Mouse (Mus musculus): Measurements from ENCODE around the gene Nop16.
A peak's percentile ranks its signal among the peaks of the same experiment; 100 is the strongest.
"Not testable (repeated sequence)": the region's sequence is repeated elsewhere in the genome, so short reads cannot be mapped to it uniquely, and the experiment has no call there.

Nop16 gene

GRCm38 (mm10) chr13:54589996-54590951, at the start of gene Nop16, which contains the start of gene Higd2a:
Nop16 (minus strand) TSS chr13:54590090.
Higd2a (plus strand) TSS chr13:54590207.
- peak; percentile 99 for DNase-seq

- no peak for DNase-seq
Observed at GRCm38 (mm10) chr13:54635011-54635410, 45.1 kb upstream of the Nop16 start.

- no peak for DNase-seq
Observed at GRCm38 (mm10) chr13:54632731-54633277, 42.9 kb upstream of the Nop16 start.

GRCm38 (mm10) chr13:54629128-54629527, 39.2 kb upstream of the Nop16 start:
- no peak for DNase-seq

- peak; percentile 20 for DNase-seq
Observed at GRCm38 (mm10) chr13:54621960-54622521, 32.2 kb upstream of the Nop16 start.

GRCm38 (mm10) chr13:54621155-54621932, 31.5 kb upstream of the Nop16 start, which contains the start of gene Faf2:
Faf2 (plus strand) TSS chr13:54621784.
- DNase-seq: peak; percentile 99

GRCm38 (mm10) chr13:54616998-54617397, 27.1 kb upstream of the Nop16 start:
- no peak for DNase-seq

- no peak for DNase-seq
Observed at GRCm38 (mm10) chr13:54616307-54616706, 26.4 kb upstream of the Nop16 start.

GRCm38 (mm10) chr13:54613141-54613540, 23.3 kb upstream of the Nop16 start:
- not testable (repeated sequence) for DNase-seq

GRCm38 (mm10) chr13:54610972-54611754, 21.3 kb upstream of the Nop16 start, which contains the start of gene Cltb:
Cltb (minus strand) TSS chr13:54611344.
- DNase-seq: peak; percentile 94

- DNase-seq: no peak
Observed at GRCm38 (mm10) chr13:54610613-54610971, 20.7 kb upstream of the Nop16 start.

- DNase-seq: no peak
Observed at GRCm38 (mm10) chr13:54609301-54609700, 19.4 kb upstream of the Nop16 start.

GRCm38 (mm10) chr13:54608666-54609065, 18.8 kb upstream of the Nop16 start:
- no peak for DNase-seq

- DNase-seq: no peak
Observed at GRCm38 (mm10) chr13:54608002-54608401, 18.1 kb upstream of the Nop16 start.

- DNase-seq: no peak
Observed at GRCm38 (mm10) chr13:54607204-54607603, 17.3 kb upstream of the Nop16 start.

GRCm38 (mm10) chr13:54605426-54605825, 15.5 kb upstream of the Nop16 start:
- no peak for DNase-seq

GRCm38 (mm10) chr13:54604221-54604620, 14.3 kb upstream of the Nop16 start:
- no peak for DNase-seq

- no peak for DNase-seq
Observed at GRCm38 (mm10) chr13:54603501-54603900, 13.6 kb upstream of the Nop16 start.

GRCm38 (mm10) chr13:54602639-54603111, 12.8 kb upstream of the Nop16 start:
- no peak for DNase-seq

- no peak for DNase-seq
Observed at GRCm38 (mm10) chr13:54598622-54599143, 8.8 kb upstream of the Nop16 start.

- DNase-seq: no peak
Observed at GRCm38 (mm10) chr13:54596870-54597269, 7.0 kb upstream of the Nop16 start.

Data from kidney, adult 18-20 months (tissue).